Mouse (Mus musculus): ENCODE data around the gene Ffar2. TPM values are rescaled to one million over a fixed set of nuclear protein-coding genes. Genes with fewer than 3 reads are reported as not detected.

Gene Ffar2
- total RNA-seq, 2 experiments from 2014 or later: 6.5 to 26.4 TPM

DNA sequence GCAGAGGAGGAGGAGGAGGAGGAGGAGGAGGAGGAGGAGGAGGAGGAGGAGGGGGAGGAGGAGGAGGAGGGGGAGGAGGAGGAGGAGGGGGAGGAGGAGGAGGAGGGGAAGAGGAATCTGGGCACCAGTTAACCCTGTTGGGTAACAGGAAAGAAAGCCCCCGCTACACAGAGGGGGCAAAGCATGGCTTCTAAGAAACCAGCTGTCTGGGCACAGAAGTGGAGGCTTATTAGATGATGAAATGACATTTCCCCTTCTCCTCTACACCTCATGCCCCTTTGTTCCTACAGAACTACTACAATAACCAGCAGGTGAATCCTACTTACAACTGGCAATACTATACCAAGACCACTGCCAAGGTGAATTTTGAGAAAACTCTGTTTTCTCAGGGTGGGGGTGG is 45.7 kb downstream of the Ffar2 start:
- ATAC-seq (replicated peaks; ENCODE audit: poor library complexity, severe bottlenecking): peak; percentile 54

DNA sequence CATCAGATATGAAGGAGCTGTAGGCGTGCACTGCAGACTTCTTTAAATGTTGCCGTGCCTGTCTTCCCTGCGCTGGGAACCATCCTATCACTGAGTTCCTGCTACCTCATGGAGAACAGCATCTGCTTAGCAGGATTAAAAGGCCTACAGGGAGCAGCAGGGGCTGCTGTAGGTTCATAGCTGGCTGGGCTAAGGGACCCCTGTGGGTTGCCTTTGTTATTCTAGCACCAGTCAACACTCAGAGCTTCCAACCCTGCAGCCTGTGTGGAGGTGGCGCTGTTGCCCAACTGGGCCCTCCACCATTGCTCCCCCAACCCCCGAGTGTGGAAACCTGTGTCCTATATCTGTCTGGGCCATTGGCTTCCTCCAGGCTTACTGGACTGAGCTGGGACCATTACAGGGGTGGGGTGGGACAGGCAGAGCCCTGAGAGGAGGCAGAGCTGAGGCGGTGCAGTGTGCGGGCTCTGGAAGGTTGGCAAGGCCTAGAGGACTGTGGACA is 46.4 kb downstream of the Ffar2 start:
- peak; percentile 56 for ATAC-seq (replicated peaks; ENCODE audit: poor library complexity, severe bottlenecking)

DNA sequence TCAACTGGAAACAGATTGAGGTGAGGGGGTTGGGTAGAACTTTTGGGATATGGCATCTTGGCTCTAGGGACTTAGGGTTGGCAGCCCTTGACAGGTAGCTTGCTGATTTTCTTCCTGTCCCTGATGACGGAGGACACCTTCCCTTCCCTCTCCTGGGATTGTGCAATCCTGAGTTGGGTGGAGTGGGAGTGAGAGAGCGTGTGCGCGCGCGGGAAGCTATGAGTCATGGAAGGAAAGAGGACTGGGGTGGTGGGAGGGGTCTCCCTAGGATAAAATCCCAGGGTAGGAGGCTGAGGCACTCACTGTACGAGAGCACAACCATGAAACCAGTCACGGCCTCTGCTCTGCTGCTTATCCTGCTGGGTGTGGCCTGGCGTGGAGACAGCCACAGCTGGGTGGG is 47.5 kb downstream of the Ffar2 start:
- peak; percentile 63 for ATAC-seq (replicated peaks; ENCODE audit: poor library complexity, severe bottlenecking)

DNA sequence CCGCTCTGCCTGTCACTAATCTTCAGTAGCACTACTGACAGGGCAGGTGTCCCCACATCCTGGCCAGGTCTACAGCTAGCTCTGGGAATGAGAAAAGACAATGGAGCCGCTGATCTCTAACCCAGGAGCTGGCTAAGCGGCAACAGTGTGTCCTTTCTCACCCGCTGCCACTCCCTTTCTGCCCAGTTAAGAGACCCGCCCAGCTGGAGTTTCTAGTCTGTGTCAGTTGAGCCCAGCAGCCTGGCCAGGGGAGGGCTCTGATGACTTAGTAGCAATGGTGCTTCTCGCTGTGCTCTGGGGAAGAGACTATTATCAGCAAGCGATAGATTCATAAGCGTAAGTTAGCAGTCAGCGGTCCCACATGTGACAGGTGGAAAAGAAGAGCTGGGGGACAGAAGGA is 54.3 kb downstream of the Ffar2 start:
- 0 out of 2 replicates have a peak, but pooled peaks have one; percentile 21 for ATAC-seq (replicated peaks; ENCODE audit: poor library complexity, severe bottlenecking)

Other genes with a start within 250 kb of the Ffar2 start
- gene Kmt2b, start 235.0 kb downstream of the Ffar2 start, total RNA-seq (2014; fragmentation: Nextera tagmentation): 48.1 and 64.3 TPM in 2 replicates
- gene Kmt2b, start 235.0 kb downstream of the Ffar2 start, total RNA-seq (2017): 5.9 and 9.5 TPM in 2 replicates
- not detected in 2 replicates for gene Zbtb32, start 224.9 kb downstream of the Ffar2 start, total RNA-seq (2014; fragmentation: Nextera tagmentation)
- not detected in 2 replicates for gene Zbtb32, start 224.9 kb downstream of the Ffar2 start, total RNA-seq (2017)
- gene Upk1a, start 210.9 kb downstream of the Ffar2 start, total RNA-seq (2014; fragmentation: Nextera tagmentation): 3.4 TPM in 1 of 2 replicates, not detected in the other
- not detected in 2 replicates for gene Upk1a, start 210.9 kb downstream of the Ffar2 start, total RNA-seq (2017)
- 436 and 560 TPM in 2 replicates for gene Cox6b1, start 197.6 kb downstream of the Ffar2 start, total RNA-seq (2014; fragmentation: Nextera tagmentation)
- 470 and 484 TPM in 2 replicates for gene Cox6b1, start 197.6 kb downstream of the Ffar2 start, total RNA-seq (2017)
- gene Etv2, start 187.9 kb downstream of the Ffar2 start, total RNA-seq (2014; fragmentation: Nextera tagmentation): not detected in 2 replicates
- not detected in 2 replicates for gene Etv2, start 187.9 kb downstream of the Ffar2 start, total RNA-seq (2017)
- 45.7 and 57.1 TPM in 2 replicates for gene Rbm42, start 173.5 kb downstream of the Ffar2 start, total RNA-seq (2014; fragmentation: Nextera tagmentation)
- gene Rbm42, start 173.5 kb downstream of the Ffar2 start, total RNA-seq (2017): 38.3 and 48.0 TPM in 2 replicates
- 39.1 and 43.7 TPM in 2 replicates for gene Haus5, start 158.8 kb downstream of the Ffar2 start, total RNA-seq (2014; fragmentation: Nextera tagmentation)
- gene Haus5, start 158.8 kb downstream of the Ffar2 start, total RNA-seq (2017): 18.4 and 33.2 TPM in 2 replicates
- gene Pmis2, start 152.2 kb downstream of the Ffar2 start, total RNA-seq (2014; fragmentation: Nextera tagmentation): not detected in 2 replicates
- not detected in 2 replicates for gene Pmis2, start 152.2 kb downstream of the Ffar2 start, total RNA-seq (2017)
- gene 2200002J24Rik, start 124.8 kb downstream of the Ffar2 start, total RNA-seq (2014; fragmentation: Nextera tagmentation): not detected in 2 replicates
- gene 2200002J24Rik, start 124.8 kb downstream of the Ffar2 start, total RNA-seq (2017): not detected in 2 replicates
- gene Atp4a, start 111.6 kb downstream of the Ffar2 start, total RNA-seq (2014; fragmentation: Nextera tagmentation): 1.5 TPM in 1 of 2 replicates, not detected in the other
- gene Atp4a, start 111.6 kb downstream of the Ffar2 start, total RNA-seq (2017): 0.22 and 3.5 TPM in 2 replicates
- gene Tmem147, start 94.2 kb downstream of the Ffar2 start, total RNA-seq (2014; fragmentation: Nextera tagmentation): 160 and 219 TPM in 2 replicates
- gene Tmem147, start 94.2 kb downstream of the Ffar2 start, total RNA-seq (2017): 71.5 and 106 TPM in 2 replicates
- gene Gapdhs, start 80.1 kb downstream of the Ffar2 start, total RNA-seq (2014; fragmentation: Nextera tagmentation): not detected in 2 replicates
- gene Gapdhs, start 80.1 kb downstream of the Ffar2 start, total RNA-seq (2017): not detected in 2 replicates
- gene Sbsn, start 72.3 kb downstream of the Ffar2 start, total RNA-seq (2014; fragmentation: Nextera tagmentation): 2.4 and 3.7 TPM in 2 replicates
- gene Sbsn, start 72.3 kb downstream of the Ffar2 start, total RNA-seq (2017): 1.2 TPM in 1 of 2 replicates, not detected in the other
- 68.4 and 69.3 TPM in 2 replicates for gene Dmkn, start 60.0 kb downstream of the Ffar2 start, total RNA-seq (2014; fragmentation: Nextera tagmentation)
- gene Dmkn, start 60.0 kb downstream of the Ffar2 start, total RNA-seq (2017): 81.3 and 133 TPM in 2 replicates
- gene Krtdap, start 35.9 kb downstream of the Ffar2 start, total RNA-seq (2014; fragmentation: Nextera tagmentation): not detected in 2 replicates
- gene Krtdap, start 35.9 kb downstream of the Ffar2 start, total RNA-seq (2017): not detected in 2 replicates
- not detected in 2 replicates for gene Ffar3, start 32.4 kb upstream of the Ffar2 start, total RNA-seq (2014; fragmentation: Nextera tagmentation)
- not detected in 2 replicates for gene Ffar3, start 32.4 kb upstream of the Ffar2 start, total RNA-seq (2017)
- gene Ffar1, start 37.8 kb upstream of the Ffar2 start, total RNA-seq (2014; fragmentation: Nextera tagmentation): not detected in 2 replicates
- gene Ffar1, start 37.8 kb upstream of the Ffar2 start, total RNA-seq (2017): not detected in 2 replicates
- gene Cd22, start 56.6 kb upstream of the Ffar2 start, total RNA-seq (2014; fragmentation: Nextera tagmentation): not detected in 2 replicates
- gene Cd22, start 56.6 kb upstream of the Ffar2 start, total RNA-seq (2017): not detected in 2 replicates
- 0.81 TPM in 1 of 2 replicates, not detected in the other for gene Mag, start 91.1 kb upstream of the Ffar2 start, total RNA-seq (2014; fragmentation: Nextera tagmentation)
- gene Mag, start 91.1 kb upstream of the Ffar2 start, total RNA-seq (2017): 0.46 TPM in 1 of 2 replicates, not detected in the other
- not detected in 2 replicates for gene Hamp2, start 100.9 kb upstream of the Ffar2 start, total RNA-seq (2014; fragmentation: Nextera tagmentation)
- not detected in 2 replicates for gene Hamp2, start 100.9 kb upstream of the Ffar2 start, total RNA-seq (2017)
- gene Hamp, start 120.3 kb upstream of the Ffar2 start, total RNA-seq (2014; fragmentation: Nextera tagmentation): not detected in 2 replicates
- not detected in 2 replicates for gene Hamp, start 120.3 kb upstream of the Ffar2 start, total RNA-seq (2017)
- 87.7 and 105 TPM in 2 replicates for gene Usf2, start 133.0 kb upstream of the Ffar2 start, total RNA-seq (2014; fragmentation: Nextera tagmentation)
- 103 and 128 TPM in 2 replicates for gene Usf2, start 133.0 kb upstream of the Ffar2 start, total RNA-seq (2017)
- not detected in 2 replicates for gene Lsr, start 149.7 kb upstream of the Ffar2 start, total RNA-seq (2014; fragmentation: Nextera tagmentation)
- 0.10 and 0.22 TPM in 2 replicates for gene Lsr, start 149.7 kb upstream of the Ffar2 start, total RNA-seq (2017)
- not detected in 2 replicates for gene Fam187b, start 150.0 kb upstream of the Ffar2 start, total RNA-seq (2014; fragmentation: Nextera tagmentation)
- not detected in 2 replicates for gene Fam187b, start 150.0 kb upstream of the Ffar2 start, total RNA-seq (2017)
- gene Fxyd5, start 218.7 kb upstream of the Ffar2 start, total RNA-seq (2014; fragmentation: Nextera tagmentation): 332 and 404 TPM in 2 replicates
- 209 and 277 TPM in 2 replicates for gene Fxyd5, start 218.7 kb upstream of the Ffar2 start, total RNA-seq (2017)
- gene Fxyd7, start 227.7 kb upstream of the Ffar2 start, total RNA-seq (2014; fragmentation: Nextera tagmentation): not detected in 2 replicates
- gene Fxyd7, start 227.7 kb upstream of the Ffar2 start, total RNA-seq (2017): not detected in 2 replicates
- not detected in 2 replicates for gene Fxyd1, start 233.4 kb upstream of the Ffar2 start, total RNA-seq (2014; fragmentation: Nextera tagmentation)
- gene Fxyd1, start 233.4 kb upstream of the Ffar2 start, total RNA-seq (2017): not detected in 2 replicates
- gene Lgi4, start 235.6 kb upstream of the Ffar2 start, total RNA-seq (2014; fragmentation: Nextera tagmentation): not detected in 2 replicates
- gene Lgi4, start 235.6 kb upstream of the Ffar2 start, total RNA-seq (2017): not detected in 2 replicates